Mouse (Mus musculus) kidney, adult 11 months (tissue): Measurements from ENCODE around the gene C1qtnf1.

Source experiments
- DNase-seq: peaks from one replicate; pipeline ENCODE4 v3.0.0; 2022

C1qtnf1 gene

DNA sequence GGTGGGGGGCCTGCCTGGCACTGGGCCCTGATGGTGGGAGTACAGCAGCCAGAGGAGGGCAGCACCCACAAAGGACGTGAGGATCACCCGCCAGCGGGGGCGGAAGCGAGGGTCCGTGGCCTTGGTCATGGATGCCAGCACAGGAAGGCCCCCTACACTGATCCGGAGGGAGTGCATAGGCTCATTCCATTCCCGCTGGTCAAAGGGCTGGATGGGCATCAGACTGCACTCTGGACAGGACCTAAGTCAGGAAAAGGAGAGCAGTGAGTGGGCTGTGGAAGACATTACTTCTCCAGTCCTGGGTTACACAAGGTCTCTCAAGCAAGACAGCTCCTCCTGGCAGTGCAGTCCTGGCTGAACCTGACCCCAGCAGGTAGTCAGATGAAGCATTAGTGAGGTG is 16.7 kb upstream of the C1qtnf1 start:
- peak; percentile 73 for DNase-seq

DNA sequence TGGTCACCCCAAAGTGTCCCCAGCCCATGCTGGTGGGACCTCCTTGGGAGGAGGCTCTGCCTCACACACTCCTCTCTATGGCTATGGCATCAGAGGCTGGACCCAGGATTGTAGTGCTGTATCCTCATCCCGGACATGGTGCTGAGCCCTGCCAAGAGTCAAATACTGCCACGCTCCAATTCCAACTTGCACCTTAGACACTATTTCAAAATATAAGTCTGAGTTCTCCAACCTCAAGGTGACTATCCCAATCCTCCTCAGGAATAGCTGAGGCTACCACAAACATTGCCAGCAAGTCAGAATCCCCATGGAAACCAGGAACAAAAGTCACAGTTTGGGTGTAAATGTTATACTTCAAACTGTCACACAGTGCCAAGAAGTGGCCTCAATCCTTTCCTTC is 15.4 kb upstream of the C1qtnf1 start:
- peak; percentile 76 for DNase-seq

DNA sequence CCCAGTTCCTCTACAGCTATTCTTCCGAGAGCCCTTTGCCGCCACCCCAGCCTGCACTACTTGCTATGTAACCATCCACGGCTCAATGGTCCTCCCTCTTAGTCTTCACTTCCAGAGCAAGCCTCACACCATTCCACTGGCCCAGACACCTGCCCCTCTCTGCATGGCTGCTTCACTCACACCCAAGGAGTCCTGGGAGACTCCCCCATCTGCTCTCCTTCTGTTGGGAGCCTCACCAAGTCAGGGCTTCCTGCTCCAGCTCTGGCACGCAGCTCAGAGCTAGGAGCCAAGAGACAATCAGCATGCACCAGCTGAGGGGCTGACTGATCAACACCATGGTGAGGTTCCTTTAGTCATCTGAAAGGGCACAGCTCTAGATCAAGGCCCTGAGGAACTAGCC is 14.9 kb upstream of the C1qtnf1 start:
- peak; percentile 61 for DNase-seq

DNA sequence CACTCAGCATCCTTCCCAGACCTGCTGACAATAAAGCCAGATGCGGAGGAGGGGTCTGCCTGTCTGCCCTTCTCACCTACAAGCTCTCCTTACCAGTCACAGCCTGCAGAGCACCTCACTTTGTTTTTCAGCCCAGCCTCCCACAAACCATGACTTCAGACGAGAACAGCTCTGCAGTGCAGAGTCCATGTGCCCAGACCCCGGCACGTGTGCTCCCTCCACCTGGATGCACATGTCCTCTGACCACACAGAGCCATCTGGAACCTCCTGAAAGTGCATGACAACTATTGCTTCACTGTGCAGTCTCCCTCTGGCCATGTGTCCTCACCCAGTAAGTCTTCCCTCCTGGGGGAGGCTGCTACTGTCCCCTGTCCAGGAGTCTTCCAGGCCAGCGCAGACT is 13.7 kb upstream of the C1qtnf1 start:
- no peak for DNase-seq

DNA sequence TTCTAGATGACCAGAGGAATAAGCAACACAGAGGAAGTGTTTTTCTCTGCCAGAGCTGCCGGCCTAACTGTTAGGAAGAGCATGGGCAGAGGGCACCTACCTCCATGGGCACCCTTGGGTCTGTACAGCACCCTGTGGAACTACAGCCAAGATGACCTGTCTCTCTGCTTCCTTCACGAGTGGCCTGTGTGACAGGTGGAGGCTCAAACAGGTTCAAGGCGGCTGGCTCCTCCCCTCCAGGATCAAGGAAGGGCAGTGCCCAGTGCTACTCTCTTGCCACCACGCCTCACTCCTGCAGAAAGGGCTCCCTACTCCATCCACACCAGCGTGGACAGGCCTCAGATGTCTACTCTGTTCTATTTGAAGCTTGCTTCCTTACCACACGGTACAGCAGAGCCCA is 12.4 kb upstream of the C1qtnf1 start:
- DNase-seq = no peak

DNA sequence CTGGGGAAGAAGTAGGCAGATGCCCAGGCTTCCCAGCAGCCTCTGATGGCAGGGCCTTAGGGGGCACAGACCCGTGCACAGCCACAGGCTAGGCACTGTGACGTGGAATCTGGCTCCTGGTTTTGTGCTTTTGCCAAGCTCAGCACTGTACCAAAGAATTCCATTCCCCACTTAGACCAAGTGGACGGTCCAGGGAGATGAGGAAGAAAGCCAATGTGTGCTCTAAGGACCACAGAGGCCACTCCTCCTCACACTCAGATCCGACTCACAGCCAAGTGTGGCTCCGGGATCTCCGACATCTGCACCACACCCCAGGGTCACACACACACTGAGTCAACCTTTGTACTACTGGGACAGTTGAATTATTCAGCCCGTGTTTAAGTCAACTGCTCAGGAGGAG is 12.0 kb upstream of the C1qtnf1 start:
- DNase-seq = peak; percentile 67

DNA sequence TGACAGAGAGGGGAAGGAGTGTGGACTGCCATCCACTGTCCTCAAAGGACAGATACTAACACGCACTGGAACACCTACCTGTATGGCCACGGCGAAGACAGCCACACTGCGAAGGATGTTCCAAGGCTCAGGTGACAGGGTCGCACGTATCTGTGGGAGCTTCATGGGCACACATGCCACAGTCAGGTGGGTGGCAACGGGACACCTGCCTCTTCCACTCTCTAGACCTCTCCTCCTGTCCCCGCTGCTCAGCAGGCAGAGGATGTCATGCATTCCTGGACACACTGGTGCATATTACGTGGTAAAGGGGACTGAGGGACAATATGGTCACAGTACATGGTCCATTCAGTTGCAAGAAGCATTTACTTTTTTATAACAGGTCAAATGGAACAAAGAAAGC is 10.5 kb upstream of the C1qtnf1 start:
- no peak for DNase-seq

DNA sequence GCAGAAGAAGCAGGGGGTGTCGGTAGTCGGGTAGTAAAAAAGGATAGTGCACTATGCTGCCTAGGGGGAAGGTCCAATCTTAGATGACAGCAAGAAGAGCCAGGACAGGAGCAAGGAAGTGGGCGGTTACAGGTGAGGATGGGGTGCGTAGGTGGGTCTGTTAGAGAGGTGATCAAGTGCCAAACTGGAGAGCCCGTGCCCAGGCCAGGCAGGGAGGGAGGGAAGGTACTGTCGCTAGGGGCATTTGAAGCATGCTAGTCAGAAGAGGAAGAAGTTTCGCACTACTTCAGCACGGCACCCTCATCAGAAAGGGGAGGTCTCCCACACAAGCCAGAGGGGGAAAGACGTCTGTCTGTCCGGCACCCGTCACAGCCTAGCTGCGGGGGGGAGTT is 9.6 kb upstream of the C1qtnf1 start:
- peak; percentile 56 for DNase-seq

DNA sequence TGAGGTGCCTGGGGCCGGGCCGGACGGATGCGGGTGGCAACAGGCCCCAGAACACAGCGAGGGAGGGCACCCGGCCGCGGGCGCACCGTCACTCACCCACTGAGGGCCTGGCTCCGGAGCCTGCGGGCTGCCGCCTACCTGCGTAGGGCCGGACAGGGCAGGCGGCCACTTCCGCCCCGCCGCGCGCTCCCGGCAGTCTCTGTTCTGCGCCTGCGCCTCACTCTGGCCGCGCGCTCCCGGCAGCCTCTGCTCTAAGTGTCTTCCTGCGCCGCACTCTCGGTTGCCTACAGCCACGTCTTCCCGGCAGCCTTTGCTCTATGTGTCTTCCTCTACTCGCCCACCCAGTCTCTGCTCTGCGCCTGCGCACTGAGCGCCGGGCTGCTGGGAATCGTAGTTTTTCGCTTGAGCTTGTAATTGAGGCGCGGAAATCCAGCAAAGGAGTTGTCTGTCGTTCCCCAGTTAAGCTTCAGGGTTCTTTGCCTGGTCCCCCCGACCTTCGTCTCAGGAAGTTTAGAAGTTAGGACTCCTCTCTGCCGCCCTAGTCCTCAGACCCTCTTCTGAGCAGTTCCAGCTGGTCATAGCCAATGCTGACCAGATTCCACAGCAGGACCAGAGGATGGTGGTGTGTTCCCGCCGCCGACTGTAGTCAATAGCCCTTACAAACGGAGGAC is 9.0 kb upstream of the C1qtnf1 start, which contains the start of gene Cant1:
Gene Cant1, minus strand, starts transcription at position 253 of the 671 bp plus-strand sequence.
- peak; percentile 99 for DNase-seq

DNA sequence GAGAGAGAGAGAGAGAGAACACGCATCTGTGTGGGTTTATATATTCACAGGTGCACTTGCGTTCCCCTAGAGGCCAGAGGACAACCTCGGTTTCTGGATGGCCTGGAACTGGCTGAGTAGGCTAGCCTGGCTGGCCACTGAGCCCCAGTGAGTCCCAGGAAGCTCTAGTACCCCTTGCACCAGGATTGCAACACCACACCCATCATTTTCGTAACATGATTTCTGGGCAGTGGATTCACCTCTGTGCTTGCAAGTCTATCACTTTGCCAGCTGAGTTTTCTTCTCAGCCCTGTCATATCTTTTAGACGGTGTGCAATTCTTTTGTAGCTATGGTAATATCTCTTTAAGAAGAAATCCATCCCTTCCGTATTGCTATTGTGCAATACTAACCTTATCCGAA is 7.7 kb upstream of the C1qtnf1 start:
- no peak for DNase-seq

DNA sequence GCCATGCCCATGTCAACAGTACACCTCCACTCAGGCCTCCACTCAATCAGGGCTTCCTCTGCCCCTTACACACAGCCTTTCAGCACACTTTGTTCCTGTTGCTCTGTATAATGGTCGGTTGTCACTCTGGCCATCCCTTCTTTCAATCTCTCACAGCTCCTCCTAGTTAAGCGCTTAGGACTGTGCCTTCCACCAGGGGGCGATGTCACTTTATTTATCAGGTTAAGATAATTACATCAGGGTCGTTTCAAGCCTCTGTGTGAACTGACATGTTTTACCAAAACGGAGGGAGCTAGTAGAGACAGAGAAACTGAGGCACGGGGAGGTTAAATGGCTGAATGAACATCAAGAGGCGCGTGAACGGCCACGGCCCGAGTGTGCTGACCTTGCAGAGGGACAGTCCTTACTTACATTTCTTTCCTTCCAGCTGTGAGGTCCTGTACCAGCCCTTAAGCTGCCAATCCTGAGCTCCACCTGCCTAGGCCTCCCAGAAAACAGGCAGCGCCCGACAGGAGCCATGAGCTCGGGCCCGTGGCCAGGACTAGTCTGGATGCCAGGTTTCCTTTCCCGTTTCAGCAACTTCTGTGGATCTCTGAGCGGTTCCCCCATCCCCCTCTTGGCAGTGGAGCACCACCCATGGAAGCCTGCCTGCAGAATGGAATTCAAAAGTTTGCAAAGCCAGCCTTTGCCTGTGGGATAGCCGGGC is 4.6 kb upstream of the C1qtnf1 start:
- peak; percentile 76 for DNase-seq

DNA sequence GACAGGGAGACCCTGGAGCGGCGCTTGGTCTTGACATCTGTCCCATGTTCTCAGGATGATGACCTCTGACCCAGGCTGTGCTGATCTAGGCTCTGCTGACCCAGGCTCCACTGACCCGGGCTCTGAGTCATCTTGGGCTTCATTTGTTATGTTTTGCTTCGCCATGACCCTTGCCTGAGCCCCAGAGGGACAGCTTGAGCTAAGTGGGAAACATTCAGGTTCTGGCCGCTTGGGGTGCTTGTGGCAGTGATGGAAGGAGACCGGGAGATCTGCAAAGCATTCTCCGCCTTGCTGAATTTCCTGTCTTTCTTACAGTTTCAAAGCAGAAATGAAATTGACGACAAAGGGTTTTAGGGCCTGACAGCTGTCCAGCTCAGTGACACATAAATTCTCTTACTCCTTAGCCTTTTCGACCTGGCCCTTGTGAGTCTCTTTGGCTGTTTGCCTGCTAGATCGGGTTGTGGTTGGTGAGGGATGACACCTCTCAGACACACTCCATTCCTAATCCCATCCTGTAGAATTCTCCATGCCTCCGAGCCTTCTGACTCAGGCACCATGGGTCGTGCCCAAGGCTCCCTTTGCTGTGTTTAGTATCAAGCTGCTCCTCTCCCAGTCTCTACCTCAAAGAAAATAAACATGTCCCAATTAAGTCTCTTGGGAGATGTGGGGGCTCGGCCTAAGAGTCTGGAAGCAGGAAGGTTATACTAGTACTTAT is 3.2 kb upstream of the C1qtnf1 start:
- no peak for DNase-seq

DNA sequence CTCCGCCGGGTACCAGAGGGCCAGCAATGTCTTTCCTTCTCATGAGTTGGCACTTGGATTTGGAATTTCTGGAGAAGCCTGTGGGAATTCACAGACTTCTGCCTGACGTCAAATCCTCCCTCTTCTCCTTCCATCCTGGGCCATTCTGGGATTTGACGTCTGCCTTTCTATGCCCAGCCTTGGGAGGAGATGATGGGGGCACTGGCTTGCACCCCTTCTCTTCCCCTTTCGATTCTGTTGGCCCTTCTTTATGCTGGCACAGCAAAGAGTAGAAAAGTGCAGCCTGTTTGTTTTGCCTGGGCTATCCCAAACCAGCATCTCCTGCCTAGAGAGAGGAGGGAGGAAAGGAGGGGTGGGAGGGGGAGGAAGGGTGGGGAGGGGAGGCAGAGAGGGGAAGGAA is 1.2 kb upstream of the C1qtnf1 start:
- no peak for DNase-seq

DNA sequence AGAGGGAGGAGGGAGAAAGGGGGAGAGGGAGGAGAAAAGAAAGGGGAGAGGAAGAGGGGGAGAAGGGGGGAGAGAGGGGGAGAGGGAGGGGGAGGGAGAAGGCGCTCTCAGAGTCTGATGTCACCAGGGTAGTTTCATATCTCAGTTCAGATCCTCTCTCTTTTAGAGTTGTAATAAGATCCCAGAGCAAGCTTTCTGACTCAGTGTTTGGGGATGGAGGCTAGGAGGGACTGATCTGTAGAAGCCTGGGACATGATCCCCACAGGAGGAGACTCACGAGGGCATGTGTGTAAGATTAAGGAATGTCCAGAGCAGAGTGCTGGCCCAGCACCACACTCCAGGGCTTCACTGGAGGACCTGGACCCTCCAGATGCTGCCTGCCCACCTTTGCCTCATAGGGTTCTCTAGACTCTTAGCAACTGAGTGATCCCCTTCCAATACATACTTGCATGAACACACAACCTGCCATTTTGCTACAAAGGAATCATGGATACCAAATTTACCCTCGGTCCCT is 680 bp upstream of the C1qtnf1 start:
- DNase-seq = no peak

DNA sequence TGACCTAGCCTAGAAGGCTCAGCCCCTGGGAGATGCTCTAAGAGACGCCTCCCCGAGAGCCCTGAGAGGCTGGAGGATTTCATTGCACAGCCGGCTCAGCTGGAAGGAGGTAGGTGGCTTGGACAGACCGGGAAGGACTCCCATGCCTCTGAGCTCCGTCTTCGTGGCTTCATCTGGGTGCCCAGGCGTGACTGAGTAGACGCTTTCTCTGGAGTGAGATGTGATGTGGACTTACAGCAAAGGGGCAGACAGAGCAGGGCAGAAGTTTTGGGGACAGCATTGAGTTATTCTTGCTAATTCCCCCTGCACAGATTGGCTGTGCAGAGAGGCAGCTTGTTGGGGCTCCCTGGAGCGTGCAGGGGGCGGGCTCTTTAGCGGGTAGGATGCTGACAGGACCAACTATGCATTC is 461 bp downstream of the C1qtnf1 start:
- no peak for DNase-seq

DNA sequence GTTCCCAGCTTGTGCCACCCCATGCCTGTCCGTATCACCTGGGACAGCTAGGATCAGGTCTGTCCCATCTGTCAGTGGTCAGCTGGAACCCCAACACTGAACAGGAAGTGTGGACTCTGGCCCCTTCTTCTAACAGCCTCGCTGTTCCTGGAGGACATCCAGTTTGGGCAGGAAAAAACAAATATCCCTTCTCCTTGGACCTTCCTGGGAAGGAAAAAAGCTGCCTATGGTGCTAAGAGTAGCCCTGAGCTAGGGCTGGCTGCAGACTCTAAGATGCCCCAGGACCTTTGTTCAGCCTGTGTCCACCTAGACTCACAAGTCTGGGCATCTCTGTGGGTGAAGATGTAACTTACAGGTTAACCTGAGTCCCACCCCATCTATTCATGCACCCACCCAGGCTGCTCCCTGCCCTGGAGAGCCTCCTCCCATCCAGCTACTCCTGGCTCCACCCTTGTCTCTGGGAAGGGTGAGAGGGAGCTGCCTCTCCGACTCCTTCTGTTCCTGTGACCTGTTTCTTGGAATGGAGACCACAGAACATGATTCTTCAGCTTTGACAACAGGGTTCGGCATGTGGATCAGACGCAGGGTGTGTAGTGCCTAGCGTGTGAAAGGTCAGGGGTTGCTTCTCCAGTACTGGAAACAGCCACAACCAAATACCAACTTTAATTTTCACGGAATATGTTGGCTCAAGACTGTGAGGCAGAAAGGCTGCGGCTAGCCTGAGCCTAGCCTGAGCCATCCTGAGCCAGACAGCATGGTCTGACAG is 1.1 kb downstream of the C1qtnf1 start:
- DNase-seq = no peak

DNA sequence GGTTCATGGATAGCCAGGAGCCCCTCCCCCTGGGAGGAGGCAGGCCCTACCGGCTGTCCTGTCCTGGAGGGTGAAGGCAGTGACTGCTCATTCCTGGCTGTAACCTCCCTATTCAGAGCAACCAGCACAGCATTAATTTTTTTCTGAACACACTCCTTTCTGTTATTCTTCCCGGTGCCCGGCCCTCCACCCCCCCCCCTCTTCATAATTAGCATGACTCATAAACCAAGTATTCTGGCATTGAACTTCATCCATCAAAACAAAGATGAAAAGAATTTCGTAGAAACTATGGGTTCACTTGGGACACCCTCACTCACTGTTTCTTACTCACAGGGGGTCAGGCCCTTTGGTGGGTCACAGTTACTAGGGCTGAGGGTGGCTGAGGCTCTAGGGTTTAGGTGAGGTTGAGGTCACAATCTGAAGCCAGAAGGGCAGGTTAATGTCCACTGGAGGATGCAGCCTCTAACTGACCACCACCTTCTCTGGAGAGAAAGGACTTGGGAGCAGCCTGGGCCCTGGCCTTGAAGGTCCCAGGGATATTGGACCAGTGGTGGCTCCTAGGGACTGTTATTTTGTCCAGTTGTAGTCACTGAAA is 2.4 kb downstream of the C1qtnf1 start:
- DNase-seq = no peak

DNA sequence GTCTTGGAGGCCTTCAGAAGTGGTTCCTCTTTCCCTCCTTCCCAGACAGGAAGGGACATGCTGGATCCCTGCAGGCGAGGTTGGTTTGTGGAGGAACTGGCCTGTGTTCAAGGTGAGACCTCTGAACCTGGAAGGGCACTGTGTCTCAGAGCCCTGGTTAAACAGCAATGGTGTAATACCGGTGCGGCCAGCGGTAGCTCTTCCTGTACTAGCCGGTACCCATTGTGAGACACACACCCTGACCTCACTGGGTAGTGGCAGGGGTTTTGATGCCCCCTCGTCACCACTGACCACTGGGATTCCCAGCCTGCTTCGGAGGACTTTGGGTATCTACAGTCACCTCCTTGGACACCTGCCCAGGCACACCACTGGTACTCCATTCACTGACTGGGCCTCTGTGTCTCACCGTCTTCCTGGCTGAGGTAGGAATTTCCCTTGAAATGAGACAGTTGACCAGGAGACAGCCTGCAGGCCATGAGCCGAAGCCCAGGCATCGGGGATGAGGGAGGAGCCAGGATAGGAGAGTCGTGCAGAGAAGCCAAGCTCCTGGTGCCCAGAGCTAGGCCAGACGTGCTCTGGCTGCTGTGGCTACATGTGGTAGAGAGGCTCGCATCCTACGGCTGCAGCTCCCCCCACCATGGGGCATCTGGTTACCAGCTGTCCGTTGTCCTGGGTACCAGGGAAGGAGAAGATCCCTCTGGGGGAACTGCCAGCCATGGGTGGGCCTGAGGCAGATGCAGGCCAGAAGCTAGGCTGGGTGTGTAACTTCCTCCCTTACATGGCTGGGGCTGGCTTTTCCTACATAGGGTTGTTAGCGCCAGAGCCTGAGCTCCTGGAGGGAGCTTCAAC is 3.3 kb downstream of the C1qtnf1 start:
- DNase-seq = no peak

DNA sequence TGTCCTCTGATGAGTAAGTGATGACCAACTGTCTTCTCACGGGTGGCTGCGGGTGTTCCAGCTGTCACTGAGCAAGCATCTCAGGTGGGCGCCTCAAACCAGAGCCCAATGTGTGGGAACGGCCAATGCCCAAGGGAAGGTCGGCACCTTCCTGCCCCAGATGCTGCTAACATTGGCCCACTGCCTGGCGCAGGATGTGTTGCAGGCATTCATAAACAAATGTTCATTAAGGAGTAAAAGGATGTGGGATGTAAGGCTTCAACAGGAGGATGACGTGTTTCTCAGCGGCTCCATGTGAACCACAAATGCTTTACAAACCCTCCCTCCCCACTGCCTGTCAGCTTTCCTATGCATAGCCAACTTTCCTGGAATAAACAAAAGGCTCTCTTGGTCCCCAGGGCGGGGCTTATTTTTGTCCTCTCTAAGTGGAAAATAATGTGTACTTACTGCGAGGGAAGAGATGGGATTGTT is 5.4 kb downstream of the C1qtnf1 start:
- no peak for DNase-seq

DNA sequence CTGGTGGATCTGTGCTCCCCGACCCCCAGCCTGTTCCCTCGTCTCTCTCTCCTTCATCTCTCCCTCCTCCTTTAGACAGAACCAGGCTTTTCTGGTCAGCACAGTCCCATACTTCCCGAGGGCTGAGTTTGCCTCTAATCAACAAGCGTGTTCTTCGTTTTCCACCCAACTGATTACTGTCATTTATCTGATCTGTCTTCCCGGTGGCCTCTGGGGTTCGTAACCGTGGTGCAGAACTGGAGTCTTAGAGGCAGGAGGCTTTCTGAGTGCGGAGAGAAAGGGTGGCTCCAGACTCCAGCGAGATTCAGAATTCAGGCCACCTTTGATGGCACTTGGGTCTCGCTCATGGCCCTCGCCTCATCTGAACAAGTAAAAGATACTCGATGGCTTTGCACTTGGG is 6.1 kb downstream of the C1qtnf1 start:
- no peak for DNase-seq

DNA sequence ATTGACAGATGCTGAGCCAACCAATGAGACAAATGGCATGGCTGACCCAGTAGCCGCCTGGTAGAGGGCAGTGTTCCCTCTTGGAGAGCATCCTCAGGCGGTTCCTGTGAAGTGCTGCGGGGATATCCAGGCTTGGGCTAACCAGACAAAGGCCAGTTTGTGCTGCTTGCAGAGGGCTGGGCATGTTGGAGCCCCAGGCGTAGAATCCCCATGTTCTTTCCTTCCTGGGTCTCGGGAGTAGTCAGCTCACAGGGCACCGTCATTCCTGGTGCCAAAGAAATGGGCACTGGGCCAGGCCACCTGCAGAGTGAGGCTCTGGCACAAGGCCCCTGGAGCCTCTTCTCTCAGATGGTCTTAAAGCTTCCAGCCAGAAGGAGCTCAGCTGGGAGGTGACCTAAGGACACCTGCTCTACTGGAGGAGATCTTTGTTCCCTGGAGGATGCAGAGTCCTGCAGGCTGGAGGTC is 8.5 kb downstream of the C1qtnf1 start:
- DNase-seq = peak; percentile 72
